Mouse (Mus musculus) MEL (cell line): ENCODE results near the gene Hdac4. TPM values are rescaled to one million over a fixed set of nuclear protein-coding genes. Genes with fewer than 3 reads are reported as not detected.

ENCODE experiments used
- DNase-seq: peaks from one replicate; pipeline ENCODE4 v3.0.0; 2011; ENCODE audit warnings: low read depth, low spot score
- H3K27ac ChIP-seq: 2 replicates; pipeline ENCODE4 v1.5.1; 2012; ENCODE audit warnings: low read depth, mild to moderate bottlenecking, control low read depth, low read length, moderate library complexity; ENCODE audit not compliant: control insufficient read depth
- H3K27me3 ChIP-seq, 2 experiments: fragments of 150-350 bp in 1 of 2; sonication (generic) in 1 of 2; 2 replicates each; pipeline ENCODE4 v1.6.1; 2012; ENCODE audit warnings: low read length in 2 of 2, mild to moderate bottlenecking in 2 of 2, improper control_type of control experiment in 1 of 2, moderate library complexity in 1 of 2; ENCODE audit not compliant: insufficient read depth in 2 of 2, control insufficient read depth in 1 of 2
- H3K36me3 ChIP-seq, 2 experiments: 2 replicates each; pipeline ENCODE4 v1.6.1; 2012 to 2014; ENCODE audit warnings: low read length in 2 of 2, improper control_type of control experiment in 1 of 2, inconsistent platforms in 1 of 2, mild to moderate bottlenecking in 1 of 2; ENCODE audit not compliant: insufficient read depth in 2 of 2, control insufficient read depth in 1 of 2
- H3K4me1 ChIP-seq, 2 experiments: fragments of 150-350 bp in 1 of 2; sonication (generic) in 1 of 2; 2 replicates each; pipeline ENCODE4 v1.6.1; 2012; ENCODE audit warnings: low read length in 2 of 2, improper control_type of control experiment in 1 of 2, mild to moderate bottlenecking in 1 of 2; ENCODE audit not compliant: insufficient read depth in 2 of 2, control insufficient read depth in 1 of 2
- H3K4me3 ChIP-seq, 2 experiments: fragments of 150-350 bp in 1 of 2; sonication (generic) in 1 of 2; 2 replicates each; pipeline ENCODE4 v1.5.1; 2012; ENCODE audit warnings: low read depth in 2 of 2, low read length in 2 of 2, mild to moderate bottlenecking in 2 of 2, moderate library complexity in 2 of 2, control low read depth in 1 of 2, improper control_type of control experiment in 1 of 2; ENCODE audit not compliant: control insufficient read depth in 1 of 2, insufficient read depth in 1 of 2
- H3K79me2 ChIP-seq: 2 replicates; pipeline ENCODE4 v1.6.1; 2012; ENCODE audit warnings: mild to moderate bottlenecking, low read length, moderate library complexity; ENCODE audit not compliant: control insufficient read depth, poor library complexity, insufficient read depth
- H3K9ac ChIP-seq: 2 replicates; pipeline ENCODE4 v1.6.1; 2012; ENCODE audit warnings: low read depth, mild to moderate bottlenecking, control low read depth, low read length, moderate library complexity; ENCODE audit not compliant: control insufficient read depth, poor library complexity, severe bottlenecking
- H3K9me3 ChIP-seq: fragments of 150-350 bp; sonication (generic); replicated peaks from 2 replicates; pipeline ENCODE4 v1.6.1; 2012; ENCODE audit warnings: mild to moderate bottlenecking, low read length, improper control_type of control experiment, moderate library complexity; ENCODE audit not compliant: insufficient read depth
- BHLHE40 ChIP-seq: IDR thresholded peaks from 2 replicates; pipeline ENCODE4 v1.6.1; 2012; ENCODE audit warnings: low read depth, mild to moderate bottlenecking, inconsistent platforms, low read length, improper control_type of control experiment, borderline replicate concordance
- CHD1 ChIP-seq: IDR thresholded peaks from 2 replicates; pipeline ENCODE4 v1.6.1; 2012; ENCODE audit warnings: low read depth, mild to moderate bottlenecking, inconsistent platforms, low read length, improper control_type of control experiment
- CTCF ChIP-seq, 3 experiments: IDR thresholded peaks in 2 of 3; conservative IDR thresholded peaks in 1 of 3; 2 replicates each; pipeline ENCODE4 v1.5.1; 2011 to 2012; ENCODE audit warnings: low read length in 3 of 3, low read depth in 2 of 3, mild to moderate bottlenecking in 2 of 3, improper control_type of control experiment in 1 of 3, inconsistent platforms in 1 of 3, mixed read lengths in 1 of 3, moderate library complexity in 1 of 3; ENCODE audit not compliant: control insufficient read depth in 1 of 3, insufficient read depth in 1 of 3, poor library complexity in 1 of 3, severe bottlenecking in 1 of 3
- ELF1 ChIP-seq: IDR thresholded peaks from 2 replicates; pipeline ENCODE4 v1.6.1; 2014; ENCODE audit warnings: low read depth, mild to moderate bottlenecking, inconsistent platforms, low read length, improper control_type of control experiment, moderate library complexity
- EP300 ChIP-seq, 2 experiments: IDR thresholded peaks; 2 replicates each; pipeline ENCODE4 v1.6.1; 2011; ENCODE audit warnings: improper control_type of control experiment in 2 of 2, low read length in 2 of 2, low read depth in 1 of 2, mild to moderate bottlenecking in 1 of 2
- ETS1 ChIP-seq: IDR thresholded peaks from 2 replicates; pipeline ENCODE4 v1.6.1; 2012; ENCODE audit warnings: low read depth, mild to moderate bottlenecking, inconsistent platforms, low read length, improper control_type of control experiment, moderate library complexity
- GABPA ChIP-seq: IDR thresholded peaks from 2 replicates; pipeline ENCODE4 v1.6.1; 2012; ENCODE audit warnings: low read depth, mild to moderate bottlenecking, inconsistent platforms, low read length, improper control_type of control experiment, moderate library complexity
- GATA1 ChIP-seq: IDR thresholded peaks from 2 replicates; pipeline ENCODE4 v1.6.1; 2011; ENCODE audit warnings: low read depth, low read length, improper control_type of control experiment
- JUND ChIP-seq: IDR thresholded peaks from 2 replicates; pipeline ENCODE4 v1.6.1; 2011; ENCODE audit warnings: low read depth, mild to moderate bottlenecking, improper control_type of control experiment, low read length
- MAFK ChIP-seq: IDR thresholded peaks from 2 replicates; pipeline ENCODE4 v1.6.1; 2011; ENCODE audit warnings: low read depth, mild to moderate bottlenecking, low read length, improper control_type of control experiment, borderline replicate concordance
- MEF2A ChIP-seq: IDR thresholded peaks from 2 replicates; pipeline ENCODE4 v1.6.1; 2014; ENCODE audit warnings: low read depth, mild to moderate bottlenecking, inconsistent platforms, low read length, improper control_type of control experiment; ENCODE audit not compliant: poor library complexity, insufficient replicate concordance, severe bottlenecking; ENCODE audit errors: extremely low read depth
- MXI1 ChIP-seq: IDR thresholded peaks from 2 replicates; pipeline ENCODE4 v1.6.1; 2011; ENCODE audit warnings: mild to moderate bottlenecking, low read depth, low read length, improper control_type of control experiment
- MYC ChIP-seq: IDR thresholded peaks from 2 replicates; pipeline ENCODE4 v1.6.1; 2011; ENCODE audit warnings: low read depth, mild to moderate bottlenecking, low read length, improper control_type of control experiment, moderate library complexity
- NELFE ChIP-seq: IDR thresholded peaks from 2 replicates; pipeline ENCODE4 v1.6.1; 2011; ENCODE audit warnings: low read depth, low read length, improper control_type of control experiment
- NRF1 ChIP-seq: IDR thresholded peaks from 2 replicates; pipeline ENCODE4 v1.6.1; 2014; ENCODE audit warnings: low read depth, mild to moderate bottlenecking, inconsistent platforms, low read length, improper control_type of control experiment, moderate library complexity; ENCODE audit not compliant: poor library complexity, insufficient read depth, severe bottlenecking
- POLR2A ChIP-seq, 2 experiments: IDR thresholded peaks; 2 replicates each; pipeline ENCODE4 v1.6.1; 2011 to 2012; ENCODE audit warnings: low read length in 2 of 2, mild to moderate bottlenecking in 2 of 2, control low read depth in 1 of 2, improper control_type of control experiment in 1 of 2, low read depth in 1 of 2, moderate library complexity in 1 of 2; ENCODE audit not compliant: control insufficient read depth in 1 of 2, insufficient read depth in 1 of 2, poor library complexity in 1 of 2
- POLR2AphosphoS2 ChIP-seq: IDR thresholded peaks from 2 replicates; pipeline ENCODE4 v1.6.1; 2011; ENCODE audit warnings: low read length, improper control_type of control experiment
- POLR2AphosphoS5 ChIP-seq: IDR thresholded peaks from 2 replicates; pipeline ENCODE4 v1.6.1; 2012; ENCODE audit warnings: low read depth, borderline replicate concordance, mild to moderate bottlenecking, inconsistent platforms, low read length, moderate library complexity, mixed read lengths
- SIN3A ChIP-seq: IDR thresholded peaks from 2 replicates; pipeline ENCODE4 v1.6.1; 2012; ENCODE audit warnings: low read length, improper control_type of control experiment, inconsistent platforms
- SMC3 ChIP-seq: IDR thresholded peaks from 2 replicates; pipeline ENCODE4 v1.6.1; 2011; ENCODE audit warnings: low read depth, low read length, improper control_type of control experiment
- TBP ChIP-seq: IDR thresholded peaks from 2 replicates; pipeline ENCODE4 v1.8.0; 2011; ENCODE audit warnings: low read depth, low read length, improper control_type of control experiment
- TCF12 ChIP-seq: IDR thresholded peaks from 2 replicates; pipeline ENCODE4 v1.6.1; 2014; ENCODE audit warnings: low read depth, mild to moderate bottlenecking, inconsistent platforms, low read length, improper control_type of control experiment, moderate library complexity
- UBTF ChIP-seq: IDR thresholded peaks from 2 replicates; pipeline ENCODE4 v1.6.1; 2012; ENCODE audit warnings: low read depth, mild to moderate bottlenecking, inconsistent platforms, low read length, improper control_type of control experiment, moderate library complexity, borderline replicate concordance; ENCODE audit not compliant: insufficient read depth
- USF1 ChIP-seq: IDR thresholded peaks from 2 replicates; pipeline ENCODE4 v1.6.1; 2014; ENCODE audit warnings: low read depth, mild to moderate bottlenecking, inconsistent platforms, low read length, improper control_type of control experiment, moderate library complexity
- ZC3H11A ChIP-seq: IDR thresholded peaks from 2 replicates; pipeline ENCODE4 v1.6.1; 2012; ENCODE audit warnings: low read depth, mild to moderate bottlenecking, inconsistent platforms, low read length, improper control_type of control experiment
- ZMIZ1 ChIP-seq: IDR thresholded peaks from 2 replicates; pipeline ENCODE4 v1.6.1; 2012; ENCODE audit warnings: low read depth, mild to moderate bottlenecking, inconsistent platforms, low read length, improper control_type of control experiment, moderate library complexity
- polyA plus RNA-seq, 2 experiments: library from polyadenylated mRNA; stranded (reverse) in 1 of 2; unstranded in 1 of 2; fragments of >175 nt in 1 of 2; fragments of >200 nt in 1 of 2; gene quantifications; 2 replicates each; pipeline versions ENCODE4 v1.2.1 to v1.2.4; 2012; ENCODE audit warnings: low replicate concordance in 2 of 2, low read depth in 1 of 2; ENCODE audit not compliant: insufficient read length in 2 of 2, insufficient read depth in 1 of 2, missing spikeins in 1 of 2
- total RNA-seq: library from RNA; depleted of rRNA; stranded (reverse); fragments of 300-350 nt; gene quantifications from 2 replicates; pipeline ENCODE4 v1.2.3, GENCODE M21; 2012

The Hdac4 gene
- total and polyA plus RNA-seq, 3 experiments = 11.0 to 19.5 (median 12.3) TPM

DNA sequence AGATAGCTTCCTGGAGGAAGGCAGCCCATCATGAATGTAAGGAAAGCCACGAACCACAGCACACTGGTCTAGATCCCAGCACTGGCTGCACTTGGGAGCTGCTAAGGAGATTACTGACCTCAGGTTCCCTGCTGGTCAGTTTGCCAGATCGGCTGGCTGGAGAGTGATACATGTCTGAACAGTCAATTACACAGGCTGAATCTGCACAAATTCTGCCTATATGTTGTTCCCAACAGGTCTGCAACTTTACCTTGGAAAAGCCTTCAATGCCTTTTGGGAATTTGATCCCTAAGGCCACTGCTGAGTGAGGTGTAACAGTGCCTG lies 189.9 kb downstream of the Hdac4 start:
- H3K4me3 ChIP-seq = no peak overlapping the region

DNA sequence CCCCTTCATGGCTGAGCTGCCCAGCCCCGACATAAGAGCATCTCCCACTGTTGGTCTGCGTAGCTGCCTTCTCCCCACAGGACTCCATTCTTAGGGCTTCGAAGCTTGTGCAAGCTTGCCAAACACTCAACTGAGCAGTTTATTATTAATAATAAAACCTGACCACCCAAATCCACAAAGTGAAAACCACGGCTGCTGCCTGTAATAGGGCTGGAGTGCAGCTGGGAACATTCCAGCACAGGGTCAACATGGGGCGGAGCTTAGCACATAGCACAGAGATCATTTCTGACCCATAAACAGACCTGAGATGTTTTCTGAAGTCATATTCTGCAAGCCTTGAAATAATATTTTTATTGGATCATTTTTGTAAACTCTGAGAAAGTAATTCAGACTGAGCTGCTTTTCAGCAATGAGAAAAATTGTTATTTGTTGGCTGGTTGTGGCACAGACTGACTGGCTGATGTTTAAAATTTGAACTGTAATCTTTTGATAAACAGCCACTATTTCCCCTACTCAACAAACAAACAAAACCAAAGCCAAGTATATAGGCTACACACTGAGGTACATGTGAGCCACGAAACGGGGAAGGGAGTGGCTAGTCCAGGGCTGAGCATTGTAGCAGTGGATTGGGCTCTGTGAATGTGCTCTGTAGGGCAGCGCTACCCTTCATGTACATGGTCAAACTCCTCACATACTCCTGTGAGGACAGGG lies 190.4 kb downstream of the Hdac4 start:
- no peak for TF ChIP-seq JUND
- no peak for TF ChIP-seq ZMIZ1
- no peak for TF ChIP-seq TBP
- TF ChIP-seq UBTF = no peak
- no peak for TF ChIP-seq ETS1
- no peak for TF ChIP-seq NELFE
- TF ChIP-seq EP300 (IDR thresholded peaks at IDR 0.05; ENCODE audit: low read depth in 1 of 2, low read length in 2 of 2) = no peak
- no peak for TF ChIP-seq BHLHE40
- TF ChIP-seq NRF1 = no peak
- TF ChIP-seq SIN3A = no peak
- TF ChIP-seq POLR2A (IDR thresholded peaks at IDR 0.05; ENCODE audit: control insufficient read depth in 1 of 2, insufficient read depth in 1 of 2, low read depth in 1 of 2, low read length in 2 of 2, poor library complexity in 1 of 2) = no peak
- no peak for TF ChIP-seq CTCF (IDR thresholded peaks at IDR 0.05 in 2 of 3, conservative IDR thresholded peaks at IDR 0.05 in 1 of 3; ENCODE audit: control insufficient read depth in 1 of 3, insufficient read depth in 1 of 3, low read depth in 2 of 3, low read length in 3 of 3, poor library complexity in 1 of 3, severe bottlenecking in 1 of 3)
- TF ChIP-seq MAFK = no peak
- TF ChIP-seq GATA1 = no peak
- no peak for TF ChIP-seq TCF12
- TF ChIP-seq GABPA = no peak
- TF ChIP-seq POLR2AphosphoS5 = no peak
- no peak for TF ChIP-seq ELF1
- no peak for TF ChIP-seq MYC
- TF ChIP-seq SMC3 = no peak
- TF ChIP-seq, all 39 proteins: peak for 0
- no peak overlapping the region for H3K4me3 ChIP-seq
- no peaks in the 10 kb centered on the region for H3K27me3 ChIP-seq
- H3K79me2 ChIP-seq = no peaks in the 10 kb centered on the region
- DNase-seq = no peak
- no peak overlapping the region for H3K27ac ChIP-seq
- no peak overlapping the region for H3K9ac ChIP-seq
- H3K9me3 ChIP-seq = no peaks in the 10 kb centered on the region
- no peaks in the 10 kb centered on the region for H3K4me1 ChIP-seq
- H3K36me3 ChIP-seq = peaks cover 0 to 4% of the 10 kb centered on the region in 2 experiments; a peak in 2 of 4 replicates

More for the DNA sequence above, 189.9 kb downstream of the Hdac4 start:
- Histone ChIP-seq H3K27me3 (no peaks in the 10 kb centered on the region), H3K4me1 (no peaks in the 10 kb centered on the region), H3K27ac (no peak overlapping the region), H3K36me3 (peaks cover 0 to 4% of the 10 kb centered on the region in 2 experiments; a peak in 2 of 4 replicates), H3K9me3 (no peaks in the 10 kb centered on the region), H3K9ac (no peak overlapping the region), H3K79me2 (no peaks in the 10 kb centered on the region)
- no peak for DNase-seq
- TF ChIP-seq MXI1 (no peak), POLR2AphosphoS2 (no peak), MEF2A (no peak), ZMIZ1 (no peak), NRF1 (no peak), ZC3H11A (no peak), USF1 (no peak), CHD1 (no peak), SMC3 (no peak), UBTF (no peak)
